Comparison of ENCODE assay signal across 8 mouse cellular contexts in the genomic region with DNA sequence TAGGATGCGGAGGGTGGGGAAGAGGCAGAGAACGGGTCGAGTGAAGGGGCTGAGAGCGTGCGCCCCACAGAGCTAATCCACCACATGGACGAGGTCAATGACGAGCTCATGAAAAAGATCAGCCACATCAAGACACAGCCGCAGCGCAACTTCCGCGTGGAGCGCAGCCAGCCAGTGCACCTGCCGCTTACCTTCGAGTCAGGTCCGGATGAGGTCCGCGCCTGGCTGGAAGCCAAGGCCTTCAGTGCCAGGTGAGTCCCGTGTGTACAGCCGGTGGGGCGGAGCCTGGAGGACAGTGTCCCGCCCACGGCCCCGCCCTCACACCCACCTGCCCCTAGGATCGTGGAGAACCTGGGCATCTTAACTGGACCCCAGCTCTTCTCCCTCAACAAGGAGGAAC. TPM values are rescaled to one million over a fixed set of nuclear protein-coding genes. Genes with fewer than 3 reads are reported as not detected.
DNase-seq lines count a peak whose midpoint lies in the region; ATAC-seq and TF ChIP-seq lines count a peak whose summit lies in the region.

No protein-coding gene starts in this region.

- H3K4me2 ChIP-seq in forebrain, embryonic 14.5 days (ENCODE audit: low read length): 0 out of 2 replicates have a peak overlapping the region, but pooled peaks have one; percentile 3
- no peak overlapping the region for H3K4me2 ChIP-seq in liver, postnatal 0 days (ENCODE audit: low read depth, low read length)

- no peak overlapping the region for H3K27ac ChIP-seq in thymus, adult 2 months (ENCODE audit: control insufficient read depth, insufficient read depth, low read length)
- no peak overlapping the region for H3K27ac ChIP-seq in forebrain, embryonic 14.5 days (ENCODE audit: low read depth, low read length)
- H3K27ac ChIP-seq in liver, postnatal 0 days (ENCODE audit: low read depth): no peak overlapping the region

- H3K9ac ChIP-seq in forebrain, embryonic 14.5 days (ENCODE audit: low read length): no peak overlapping the region
- H3K9ac ChIP-seq in liver, postnatal 0 days (replicated peaks): no peak overlapping the region

- no peak for TF ChIP-seq CTCF in thymus, adult 2 months (IDR thresholded peaks at IDR 0.05; ENCODE audit: borderline replicate concordance, control insufficient read depth, extremely low read depth, insufficient read depth, low read length, poor library complexity)
- no peak for TF ChIP-seq CTCF in liver, postnatal 0 days (IDR thresholded peaks at IDR 0.05; ENCODE audit: low read depth)

- WGBS in thymus, adult 2 months: 12% methylated on average over 24 of the region's 24 CpGs
- WGBS in forebrain, embryonic 14.5 days: 13% methylated on average over 24 of the region's 24 CpGs
- 27% methylated on average over 24 of the region's 24 CpGs for WGBS in liver, postnatal 0 days (ENCODE audit: insufficient replicate concordance)

- no peaks in the 10 kb centered on the region for H3K27me3 ChIP-seq in thymus, adult 2 months (ENCODE audit: control insufficient read depth, insufficient read depth, low read length)
- no peaks in the 10 kb centered on the region; the same call in 1 of the 2 replicates for H3K27me3 ChIP-seq in forebrain, embryonic 14.5 days (replicated peaks; ENCODE audit: control insufficient read depth, insufficient read depth, low read length)
- no peaks in the 10 kb centered on the region for H3K27me3 ChIP-seq in liver, postnatal 0 days (ENCODE audit: insufficient read depth, low read length)

- H3K36me3 ChIP-seq in thymus, adult 2 months (ENCODE audit: control insufficient read depth, insufficient read depth, low read length): no peaks in the 10 kb centered on the region
- H3K36me3 ChIP-seq in forebrain, embryonic 14.5 days (ENCODE audit: control insufficient read depth, insufficient read depth, low read length): no peaks in the 10 kb centered on the region
- H3K36me3 ChIP-seq in liver, postnatal 0 days (replicated peaks; ENCODE audit: insufficient read depth, low read length): peaks cover 6% of the 10 kb centered on the region; the same call in 1 of the 2 replicates

- no peaks in the 10 kb centered on the region for H3K9me3 ChIP-seq in forebrain, embryonic 14.5 days (replicated peaks; ENCODE audit: control insufficient read depth, low read length)
- H3K9me3 ChIP-seq in liver, postnatal 0 days (ENCODE audit: low read length): no peaks in the 10 kb centered on the region

- TF ChIP-seq POLR2A in thymus, adult 2 months (IDR thresholded peaks at IDR 0.05; ENCODE audit: control insufficient read depth, extremely low read depth, insufficient read depth, low read length, poor library complexity): no peak

- peak; percentile 24 for DNase-seq in thymus, adult 2 months
- DNase-seq in thymus, adult 18-20 months: no peak
- no peak for DNase-seq in forebrain, embryonic 14.5 days (ENCODE audit: low spot score)
- DNase-seq in liver, postnatal 0 days: peak; percentile 62
- peak; percentile 69 for DNase-seq in testis, postnatal 14 days (ENCODE audit: low spot score)
- no peak for DNase-seq in right cerebral cortex, postnatal 10 days (ENCODE audit: low spot score in 2 of 2)
- no peak for DNase-seq in frontal cortex, postnatal 25 days (ENCODE audit: low spot score in 2 of 2)

- TF ChIP-seq EP300 in liver, postnatal 0 days (IDR thresholded peaks at IDR 0.05; ENCODE audit: low read depth): no peak

- ATAC-seq in forebrain, embryonic 14.5 days: no peak
- no peak for ATAC-seq in liver, postnatal 0 days
- ATAC-seq in granulocyte monocyte progenitor cell, adult 5-6 weeks (replicated peaks; ENCODE audit: poor library complexity, severe bottlenecking): no peak

- no peak overlapping the region for H3K4me3 ChIP-seq in thymus, adult 2 months (ENCODE audit: control insufficient read depth, insufficient read depth, low read length)
- no peak overlapping the region for H3K4me3 ChIP-seq in forebrain, embryonic 14.5 days (ENCODE audit: low read depth, low read length)
- H3K4me3 ChIP-seq in liver, postnatal 0 days (ENCODE audit: low read depth, low read length): no peak overlapping the region

- peaks cover 12% of the 10 kb centered on the region for H3K4me1 ChIP-seq in thymus, adult 2 months (replicated peaks; ENCODE audit: control insufficient read depth, insufficient read depth, low read length)
- no peaks in the 10 kb centered on the region for H3K4me1 ChIP-seq in forebrain, embryonic 14.5 days (ENCODE audit: control insufficient read depth, insufficient read depth, low read length)
- peaks cover 25% of the 10 kb centered on the region for H3K4me1 ChIP-seq in liver, postnatal 0 days (ENCODE audit: insufficient read depth)

RNA-seq across cellular contexts. Expression of gene Eps8l2, which starts 22.8 kb away (rescaled TPM):
- 20.2 and 25.4 TPM in 2 replicates for polyA plus RNA-seq in thymus, adult 2 months (2012; rRNA removed)
- 0.25 and 0.67 TPM in 2 replicates for polyA plus RNA-seq in forebrain, embryonic 14.5 days (2014; fragmentation: Nextera tagmentation; extraction: Ambion mirVana)
- 22.2 and 25.4 TPM in 2 replicates for polyA plus RNA-seq in liver, postnatal 0 days (2015; fragmentation: Nextera tagmentation; extraction: Ambion mirVana)
- total RNA-seq in granulocyte monocyte progenitor cell, adult 5-6 weeks (2014; fragmentation: Nextera tagmentation): 0.11 TPM in 1 of 2 replicates, not detected in the other
- total RNA-seq in granulocyte monocyte progenitor cell, adult 5-6 weeks (2017): not detected in 2 replicates

RNA-seq across cellular contexts. Expression of gene Taldo1, which starts 30.5 kb away (rescaled TPM):
- polyA plus RNA-seq in thymus, adult 2 months (2012; rRNA removed): 216 and 235 TPM in 2 replicates
- polyA plus RNA-seq in forebrain, embryonic 14.5 days (2014; fragmentation: Nextera tagmentation; extraction: Ambion mirVana): 418 and 419 TPM in 2 replicates
- 246 and 265 TPM in 2 replicates for polyA plus RNA-seq in liver, postnatal 0 days (2015; fragmentation: Nextera tagmentation; extraction: Ambion mirVana)
- 289 and 344 TPM in 2 replicates for total RNA-seq in granulocyte monocyte progenitor cell, adult 5-6 weeks (2014; fragmentation: Nextera tagmentation)
- total RNA-seq in granulocyte monocyte progenitor cell, adult 5-6 weeks (2017): 559 and 668 TPM in 2 replicates

RNA-seq across cellular contexts. Expression of gene Tmem80, which starts 34.0 kb away (rescaled TPM):
- 78.1 and 81.8 TPM in 2 replicates for polyA plus RNA-seq in thymus, adult 2 months (2012; rRNA removed)
- polyA plus RNA-seq in forebrain, embryonic 14.5 days (2014; fragmentation: Nextera tagmentation; extraction: Ambion mirVana): 39.1 and 41.0 TPM in 2 replicates
- 9.2 and 11.9 TPM in 2 replicates for polyA plus RNA-seq in liver, postnatal 0 days (2015; fragmentation: Nextera tagmentation; extraction: Ambion mirVana)
- 6.0 and 13.2 TPM in 2 replicates for total RNA-seq in granulocyte monocyte progenitor cell, adult 5-6 weeks (2014; fragmentation: Nextera tagmentation)
- 4.5 and 8.7 TPM in 2 replicates for total RNA-seq in granulocyte monocyte progenitor cell, adult 5-6 weeks (2017)

RNA-seq across cellular contexts. Expression of gene Deaf1, which starts 34.0 kb away (rescaled TPM):
- 34.9 and 40.2 TPM in 2 replicates for polyA plus RNA-seq in thymus, adult 2 months (2012; rRNA removed)
- polyA plus RNA-seq in forebrain, embryonic 14.5 days (2014; fragmentation: Nextera tagmentation; extraction: Ambion mirVana): 118 and 143 TPM in 2 replicates
- 10.7 and 11.9 TPM in 2 replicates for polyA plus RNA-seq in liver, postnatal 0 days (2015; fragmentation: Nextera tagmentation; extraction: Ambion mirVana)
- 43.3 and 52.4 TPM in 2 replicates for total RNA-seq in granulocyte monocyte progenitor cell, adult 5-6 weeks (2014; fragmentation: Nextera tagmentation)
- 6.3 and 21.4 TPM in 2 replicates for total RNA-seq in granulocyte monocyte progenitor cell, adult 5-6 weeks (2017)

RNA-seq across cellular contexts. Expression of gene Gatd1, which starts 52.4 kb away (rescaled TPM):
- 98.1 and 104 TPM in 2 replicates for polyA plus RNA-seq in thymus, adult 2 months (2012; rRNA removed)
- polyA plus RNA-seq in forebrain, embryonic 14.5 days (2014; fragmentation: Nextera tagmentation; extraction: Ambion mirVana): 41.7 and 43.4 TPM in 2 replicates
- 17.4 and 18.2 TPM in 2 replicates for polyA plus RNA-seq in liver, postnatal 0 days (2015; fragmentation: Nextera tagmentation; extraction: Ambion mirVana)
- 19.7 and 41.9 TPM in 2 replicates for total RNA-seq in granulocyte monocyte progenitor cell, adult 5-6 weeks (2014; fragmentation: Nextera tagmentation)
- total RNA-seq in granulocyte monocyte progenitor cell, adult 5-6 weeks (2017): 10.8 and 15.6 TPM in 2 replicates

Comparison
In these comparisons a context has a peak if more than half of its experiments do, and no peak if none do; other contexts are left out.
1. DNase-seq: peak in thymus, adult 2 months (single experiment), liver, postnatal 0 days (single experiment) and testis, postnatal 14 days (single experiment); none in thymus, adult 18-20 months (0 of 2), forebrain, embryonic 14.5 days (single experiment), right cerebral cortex, postnatal 10 days (0 of 2) and frontal cortex, postnatal 25 days (0 of 2).
2. RNA of gene Eps8l2, which starts 22.8 kb away (polyA plus RNA-seq): 20.2 to 25.4 TPM in thymus, adult 2 months and 22.2 to 25.4 TPM in liver, postnatal 0 days; 0.25 to 0.67 TPM in forebrain, embryonic 14.5 days; every median in the first group is over 10 times any median in the second.